Mouse (Mus musculus) regulatory T cell (primary cell): ENCODE data around the gene Slc25a11.

Experiments
- in situ Hi-C: fragments of 300-600 bp; cut with MboI, MseI; formaldehyde crosslinking; loops from one replicate; pipeline ENCODE4 v1.15.1; 2025; ENCODE audit warnings: high pct_unique_total_duplicates

Gene Slc25a11

GRCm38 (mm10) chr11:70630129-70630528, 17.1 kb downstream of the Slc25a11 start:
- in situ Hi-C loops, result loop anchor here (5.0 kb wide), 1 partner anchor 127 kb away; no protein-coding TSS in a partner anchor

- in situ Hi-C loops, result no loop called here
Measured at GRCm38 (mm10) chr11:70629557-70629956, 17.7 kb downstream of the Slc25a11 start.

- in situ Hi-C loops, result no loop called here
Measured at GRCm38 (mm10) chr11:70628431-70628830, 18.8 kb downstream of the Slc25a11 start.

- in situ Hi-C loops, result no loop called here
Measured at GRCm38 (mm10) chr11:70626877-70627276, 20.4 kb downstream of the Slc25a11 start.

- in situ Hi-C loops, result no loop called here
Measured at GRCm38 (mm10) chr11:70625473-70625872, 21.8 kb downstream of the Slc25a11 start.

GRCm38 (mm10) chr11:70623053-70623742, 24.1 kb downstream of the Slc25a11 start:
- in situ Hi-C loops, result no loop called here

- in situ Hi-C loops, result no loop called here
Measured at GRCm38 (mm10) chr11:70621972-70622814, 25.1 kb downstream of the Slc25a11 start.

- in situ Hi-C loops, result loop anchor here (10.0 kb wide), 1 partner anchor 94 kb away; the partner anchor contains the start of gene Psmb6
Measured at GRCm38 (mm10) chr11:70619101-70619500, 28.2 kb downstream of the Slc25a11 start, which contains the start of gene Chrne. Chrne (minus strand) TSS chr11:70619216.

GRCm38 (mm10) chr11:70615516-70616093, 31.7 kb downstream of the Slc25a11 start, which contains the start of gene 4930544D05Rik:
4930544D05Rik (plus strand) TSS chr11:70615848.
- in situ Hi-C loops, result loop anchor here (10.0 kb wide), 1 partner anchor 91 kb away; the partner anchor contains the start of gene Psmb6

GRCm38 (mm10) chr11:70615074-70615473, 32.2 kb downstream of the Slc25a11 start:
- in situ Hi-C loops, result loop anchor here (10.0 kb wide), 1 partner anchor 90 kb away; the partner anchor contains the start of gene Psmb6

- in situ Hi-C loops, result loop anchor here (5.0 to 10.0 kb wide), 2 partner anchors 88 to 200 kb away; partner anchors contain the start of genes Pelp1 and Psmb6
Measured at GRCm38 (mm10) chr11:70612505-70612904, 34.8 kb downstream of the Slc25a11 start.

- in situ Hi-C loops, result loop anchor here (5.0 to 10.0 kb wide), 2 partner anchors 86 to 198 kb away; partner anchors contain the start of genes Pelp1 and Psmb6
Measured at GRCm38 (mm10) chr11:70610752-70611151, 36.5 kb downstream of the Slc25a11 start.

- in situ Hi-C loops, result loop anchor here (10.0 kb wide), 1 partner anchor 174 kb away; the partner anchor contains the start of gene Arrb2
Measured at GRCm38 (mm10) chr11:70608381-70609066, 38.8 kb downstream of the Slc25a11 start.

GRCm38 (mm10) chr11:70607611-70608010, 39.7 kb downstream of the Slc25a11 start:
- in situ Hi-C loops, result loop anchor here (10.0 kb wide), 1 partner anchor 173 kb away; the partner anchor contains the start of gene Arrb2

GRCm38 (mm10) chr11:70606717-70607116, 40.6 kb downstream of the Slc25a11 start:
- in situ Hi-C loops, result loop anchor here (10.0 kb wide), 1 partner anchor 172 kb away; the partner anchor contains the start of gene Arrb2

GRCm38 (mm10) chr11:70605024-70605566, 42.2 kb downstream of the Slc25a11 start:
- in situ Hi-C loops, result loop anchor here (10.0 kb wide), 1 partner anchor 170 kb away; the partner anchor contains the start of gene Arrb2

- in situ Hi-C loops, result no loop called here
Measured at GRCm38 (mm10) chr11:70598451-70598953, 48.8 kb downstream of the Slc25a11 start.

GRCm38 (mm10) chr11:70597301-70597700, 50.0 kb downstream of the Slc25a11 start:
- in situ Hi-C loops, result no loop called here

- in situ Hi-C loops, result no loop called here
Measured at GRCm38 (mm10) chr11:70596094-70596493, 51.2 kb downstream of the Slc25a11 start.

GRCm38 (mm10) chr11:70595638-70596037, 51.6 kb downstream of the Slc25a11 start:
- in situ Hi-C loops, result no loop called here
